Mouse (Mus musculus) liver, embryonic 13.5 days (tissue): Measurements from ENCODE around the gene Sec31b. TPM values are rescaled to one million over a fixed set of nuclear protein-coding genes. Genes with fewer than 3 reads are reported as not detected.

Experiments used
- ATAC-seq: fragments of 200-750 bp; cut with Nextera tagmentation; 2 replicates; pipeline ENCODE4 v1.8.0; 2017; ENCODE audit warnings: low read depth, mild to moderate bottlenecking, moderate number of reproducible peaks, moderate library complexity
- DNase-seq: peaks from one replicate; pipeline ENCODE4 v3.0.0; 2022
- H3K27ac ChIP-seq: fragments of 300-500 bp; sonication (generic); 2 replicates; pipeline ENCODE4 v1.5.1; 2015; ENCODE audit warnings: moderate library complexity, mild to moderate bottlenecking, inconsistent platforms
- H3K27me3 ChIP-seq: fragments of 300-500 bp; sonication (generic); 2 replicates; pipeline ENCODE4 v1.6.1; 2015; ENCODE audit warnings: mild to moderate bottlenecking, inconsistent platforms
- H3K36me3 ChIP-seq: fragments of 300-500 bp; sonication (generic); 2 replicates; pipeline ENCODE4 v1.6.1; 2015; ENCODE audit warnings: mild to moderate bottlenecking, inconsistent platforms
- H3K4me1 ChIP-seq: fragments of 300-500 bp; sonication (generic); replicated peaks from 2 replicates; pipeline ENCODE4 v1.6.1; 2015; ENCODE audit warnings: inconsistent platforms
- H3K4me2 ChIP-seq: fragments of 300-500 bp; sonication (generic); 2 replicates; pipeline ENCODE4 v1.6.1; 2015; ENCODE audit warnings: inconsistent platforms, mild to moderate bottlenecking, moderate library complexity
- H3K4me3 ChIP-seq: fragments of 300-500 bp; sonication (generic); replicated peaks from 2 replicates; pipeline ENCODE4 v1.5.1; 2015; ENCODE audit warnings: mild to moderate bottlenecking, inconsistent platforms
- H3K9ac ChIP-seq: fragments of 300-500 bp; sonication (generic); 2 replicates; pipeline ENCODE4 v1.6.1; 2015; ENCODE audit warnings: mild to moderate bottlenecking, inconsistent platforms
- H3K9me3 ChIP-seq: fragments of 300-500 bp; sonication (generic); replicated peaks from 2 replicates; pipeline ENCODE4 v1.6.1; 2016; ENCODE audit warnings: inconsistent platforms
- WGBS: fragments of 180-500 bp; shearing (Covaris S2); methylation state at CpG from one replicate; pipeline ENCODE4 v1.1.7; 2015; ENCODE audit not compliant: insufficient replicate concordance; 5-methylcytosine and 5-hydroxymethylcytosine counted together
- polyA plus RNA-seq: library from polyadenylated mRNA; unstranded; fragments of >200 nt; fragmentation: Nextera tagmentation; extraction: Ambion mirVana; gene quantifications from 2 replicates; pipeline ENCODE4 v1.2.1, GENCODE M21; 2015

The Sec31b gene
- polyA plus RNA-seq, 1 experiment from 2014 or later, result 0.29 TPM

DNA sequence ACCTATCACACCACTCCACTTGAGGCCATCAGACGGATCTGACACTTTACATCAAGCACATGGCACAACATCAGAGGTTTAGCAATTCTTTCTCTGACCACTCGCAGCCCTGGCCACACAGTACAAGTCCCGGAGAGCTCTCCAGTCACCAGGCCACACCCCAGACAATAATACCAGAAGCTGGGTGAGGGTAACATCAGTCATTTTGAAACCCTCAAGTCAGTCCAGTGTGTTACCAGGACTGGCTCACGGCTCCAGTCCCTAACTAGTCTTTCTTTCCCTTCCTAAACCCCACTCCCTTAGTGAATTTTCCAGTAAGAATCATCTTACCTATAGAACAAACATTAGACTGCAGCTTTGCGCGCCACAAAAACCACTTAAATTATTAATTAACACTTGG, 15.6 kb downstream of the Sec31b start:
- no peaks in the 10 kb centered on the region for H3K4me1 ChIP-seq
- H3K27me3 ChIP-seq, result 0 out of 2 replicates have a peak, but pooled peaks cover 3% of the 10 kb centered on the region
- H3K27ac ChIP-seq, result no peak overlapping the region
- 64% methylated on average over 6 of the region's 6 CpGs for WGBS
- H3K4me3 ChIP-seq, result no peak overlapping the region
- no peak overlapping the region for H3K4me2 ChIP-seq
- ATAC-seq, result no peak
- no peak for DNase-seq
- H3K9me3 ChIP-seq, result no peaks in the 10 kb centered on the region
- H3K9ac ChIP-seq, result no peak overlapping the region
- H3K36me3 ChIP-seq, result no peaks in the 10 kb centered on the region

DNA sequence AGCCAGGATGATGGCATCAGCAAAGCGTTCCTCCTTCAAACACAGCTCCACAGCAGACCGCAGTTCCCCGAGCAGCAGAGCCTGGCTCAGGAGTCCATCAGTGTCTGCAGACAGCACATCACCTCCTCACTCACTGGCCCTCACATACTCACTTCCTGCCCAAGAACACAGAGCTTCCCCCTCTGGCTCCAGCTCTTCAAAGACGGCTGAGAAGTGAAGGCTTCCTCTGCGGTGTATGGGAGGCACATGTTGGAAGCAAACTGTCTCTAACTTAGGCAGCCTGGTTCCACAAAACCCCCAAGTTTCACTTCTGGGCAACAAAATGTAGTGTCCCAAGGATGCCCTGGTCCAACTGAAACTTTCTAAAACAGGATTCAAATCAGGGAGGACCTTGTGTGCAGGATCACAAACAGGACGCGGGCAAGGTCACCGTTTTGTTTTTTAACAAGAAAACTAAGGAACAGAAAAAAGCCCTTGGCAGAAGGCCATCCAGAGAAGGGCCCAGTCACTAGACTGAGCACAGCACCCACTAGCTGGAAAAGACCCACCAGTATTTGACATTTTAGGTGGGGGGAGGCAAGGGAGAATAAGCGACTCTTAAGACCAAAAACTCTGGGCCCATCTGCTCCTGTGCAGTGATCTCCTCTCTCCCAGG, 20.0 kb downstream of the Sec31b start:
- ATAC-seq, result no peak
- DNase-seq, result no peak
- H3K4me3 ChIP-seq, result no peak overlapping the region

DNA sequence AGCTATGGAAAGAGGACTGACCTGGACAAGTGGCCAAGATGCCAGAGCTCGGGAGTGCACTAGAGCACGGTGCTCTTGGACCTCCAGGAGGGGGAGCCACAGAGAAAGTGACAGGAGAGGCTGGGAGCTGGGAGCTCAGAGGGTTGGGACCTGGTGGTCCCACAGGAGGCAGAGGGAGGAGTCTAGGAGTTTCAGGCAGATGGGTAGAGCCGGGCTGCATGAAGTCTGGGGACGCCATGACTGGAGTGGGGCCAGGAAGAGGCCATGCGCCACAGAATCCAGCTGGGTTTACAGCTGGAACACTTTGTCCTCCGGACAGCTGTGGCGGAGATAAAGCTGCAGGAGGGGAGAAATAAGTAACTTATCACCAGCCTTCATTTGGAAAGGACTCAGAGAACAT, 26.5 kb downstream of the Sec31b start:
- Histone ChIP-seq H3K4me2 (no peak overlapping the region), H3K36me3 (no peaks in the 10 kb centered on the region), H3K27ac (no peak overlapping the region), H3K27me3 (peaks cover 45% of the 10 kb centered on the region), H3K9ac (no peak overlapping the region), H3K4me1 (no peaks in the 10 kb centered on the region), H3K4me3 (no peak overlapping the region), H3K9me3 (no peaks in the 10 kb centered on the region)
- 29% methylated on average over 7 of the region's 7 CpGs for WGBS
- ATAC-seq, result no peak
- no peak for DNase-seq

More for the DNA sequence above, 20.0 kb downstream of the Sec31b start:
- 59% methylated on average over 9 of the region's 9 CpGs for WGBS
- Histone ChIP-seq H3K27ac (no peak overlapping the region), H3K4me2 (no peak overlapping the region), H3K4me1 (no peaks in the 10 kb centered on the region), H3K36me3 (no peaks in the 10 kb centered on the region), H3K27me3 (no peaks in the 10 kb centered on the region), H3K9me3 (no peaks in the 10 kb centered on the region), H3K9ac (no peak overlapping the region)

DNA sequence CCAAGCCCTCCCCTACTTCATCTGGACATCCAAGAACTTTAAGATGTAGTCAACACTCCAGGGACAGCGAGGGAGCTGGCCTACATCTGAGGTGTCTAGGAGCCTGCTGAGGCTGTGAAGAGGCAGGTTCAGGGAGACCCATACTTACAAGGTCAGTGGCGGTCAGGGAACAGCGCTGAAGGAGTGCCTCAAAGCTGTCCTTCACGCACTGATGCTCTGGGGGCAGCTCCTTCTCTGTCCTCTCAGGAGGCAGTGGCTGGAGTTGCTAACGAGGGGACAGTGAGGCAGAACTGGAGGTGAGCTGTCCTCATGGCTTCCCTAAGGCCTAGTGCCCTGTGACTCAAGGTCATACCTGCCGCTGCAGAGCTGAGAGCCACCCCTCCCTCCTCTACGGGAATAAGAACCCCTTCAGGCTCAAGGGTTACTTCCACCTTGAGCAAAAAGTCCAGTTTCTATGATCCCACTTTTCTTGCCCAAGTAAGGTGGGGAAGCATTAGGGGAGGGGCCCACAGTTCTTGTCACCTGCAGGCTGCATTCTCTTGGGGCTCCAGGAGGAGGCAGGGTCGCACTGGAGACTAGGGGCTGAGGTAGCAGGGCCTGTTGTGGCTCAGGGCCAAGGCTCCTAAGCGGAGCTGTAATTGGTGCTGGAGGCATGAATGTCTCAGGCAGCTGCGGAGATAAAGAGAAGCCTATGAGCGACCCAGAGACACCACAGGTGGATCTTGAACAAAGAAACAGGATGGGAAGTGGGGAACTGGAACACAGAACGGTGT, 27.5 kb downstream of the Sec31b start:
- peaks cover 55% of the 10 kb centered on the region for H3K27me3 ChIP-seq

DNA sequence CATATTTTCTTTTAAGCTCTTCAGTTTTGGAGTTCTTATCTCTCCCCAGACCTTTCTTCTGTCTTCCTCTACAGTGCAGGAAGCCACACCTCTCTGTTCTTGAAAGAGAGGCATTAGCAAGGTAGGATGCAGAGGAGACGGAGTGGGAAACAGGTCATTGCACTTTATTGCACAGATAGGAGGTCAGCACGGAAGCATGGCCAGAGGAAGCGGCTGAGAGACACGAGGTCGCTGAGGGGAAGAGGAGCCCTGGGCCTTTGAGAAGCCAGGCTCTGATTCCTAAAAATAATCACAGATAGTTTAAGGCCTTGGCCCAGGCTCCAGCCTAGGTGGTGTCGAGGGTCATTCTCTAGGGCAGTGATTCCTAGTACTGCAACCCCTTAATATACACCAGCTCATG, 29.9 kb downstream of the Sec31b start:
- 34% methylated on average over 6 of the region's 6 CpGs for WGBS
- Histone ChIP-seq H3K36me3 (no peaks in the 10 kb centered on the region), H3K9ac (no peak overlapping the region), H3K4me2 (no peak overlapping the region), H3K27ac (no peak overlapping the region), H3K27me3 (peaks cover 79% of the 10 kb centered on the region), H3K9me3 (no peaks in the 10 kb centered on the region), H3K4me3 (no peak overlapping the region), H3K4me1 (peaks cover 2% of the 10 kb centered on the region; the same call in 1 of the 2 replicates)
- ATAC-seq, result no peak
- no peak for DNase-seq

More for the DNA sequence above, 27.5 kb downstream of the Sec31b start:
- H3K4me2 ChIP-seq, result no peak overlapping the region
- H3K9me3 ChIP-seq, result no peaks in the 10 kb centered on the region
- DNase-seq, result no peak
- H3K36me3 ChIP-seq, result no peaks in the 10 kb centered on the region
- no peak overlapping the region for H3K4me3 ChIP-seq
- ATAC-seq, result no peak
- H3K27ac ChIP-seq, result no peak overlapping the region
- 56% methylated on average over 12 of the region's 12 CpGs for WGBS
- H3K9ac ChIP-seq, result no peak overlapping the region
- no peaks in the 10 kb centered on the region for H3K4me1 ChIP-seq

DNA sequence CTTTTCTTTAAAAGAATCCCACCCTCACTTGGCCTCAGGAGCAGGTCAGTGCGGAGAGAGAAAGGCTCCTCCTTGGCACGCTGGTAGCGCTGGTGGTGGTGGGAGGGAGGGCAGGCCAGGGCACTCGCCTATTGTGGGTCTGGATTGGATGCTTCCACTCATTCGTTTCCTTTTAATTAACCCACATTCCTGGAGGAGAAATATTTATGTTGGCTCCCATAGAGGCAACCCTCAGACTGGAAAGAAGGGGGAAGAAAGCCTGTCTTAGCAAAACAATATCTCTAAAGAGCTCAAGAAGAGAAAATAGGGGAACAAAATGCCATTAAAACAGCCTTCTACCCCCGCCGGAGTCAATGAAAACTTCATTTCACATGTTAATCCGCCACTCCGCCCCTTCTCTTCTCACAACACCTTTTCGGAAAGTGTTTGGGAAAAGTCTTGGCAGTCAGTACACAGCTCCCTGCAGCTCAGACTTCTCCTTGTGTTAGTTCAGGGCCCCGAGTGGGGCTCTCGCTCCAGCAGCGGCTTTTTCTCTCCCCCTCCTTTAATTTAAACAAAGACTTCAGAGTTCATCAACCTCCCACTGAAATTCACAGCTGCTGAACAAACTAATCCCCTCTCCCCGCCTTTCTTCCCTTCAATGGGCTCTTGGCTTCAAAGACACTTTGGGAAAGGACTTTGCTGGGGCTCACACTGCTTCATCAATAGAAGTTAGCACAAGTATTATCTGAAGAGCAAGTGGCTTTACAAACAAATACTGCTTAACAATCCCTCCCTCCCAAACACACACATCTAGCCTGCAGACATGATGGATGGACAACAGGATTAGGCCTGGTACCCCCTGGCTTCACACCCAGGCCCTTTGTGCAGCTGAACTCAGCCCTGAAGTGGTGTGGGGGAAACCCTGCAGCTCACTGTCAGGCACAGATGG, 30.9 kb downstream of the Sec31b start:
- H3K36me3 ChIP-seq, result no peaks in the 10 kb centered on the region
- WGBS, result 22% methylated on average over 14 of the region's 14 CpGs
- no peak for DNase-seq
- H3K27me3 ChIP-seq, result peaks cover 89% of the 10 kb centered on the region
- H3K9me3 ChIP-seq, result no peaks in the 10 kb centered on the region
- H3K27ac ChIP-seq, result no peak overlapping the region
- H3K4me2 ChIP-seq, result no peak overlapping the region
- no peak for ATAC-seq
- H3K9ac ChIP-seq, result no peak overlapping the region
- peaks cover 2% of the 10 kb centered on the region; the same call in 1 of the 2 replicates for H3K4me1 ChIP-seq
- no peak overlapping the region for H3K4me3 ChIP-seq

DNA sequence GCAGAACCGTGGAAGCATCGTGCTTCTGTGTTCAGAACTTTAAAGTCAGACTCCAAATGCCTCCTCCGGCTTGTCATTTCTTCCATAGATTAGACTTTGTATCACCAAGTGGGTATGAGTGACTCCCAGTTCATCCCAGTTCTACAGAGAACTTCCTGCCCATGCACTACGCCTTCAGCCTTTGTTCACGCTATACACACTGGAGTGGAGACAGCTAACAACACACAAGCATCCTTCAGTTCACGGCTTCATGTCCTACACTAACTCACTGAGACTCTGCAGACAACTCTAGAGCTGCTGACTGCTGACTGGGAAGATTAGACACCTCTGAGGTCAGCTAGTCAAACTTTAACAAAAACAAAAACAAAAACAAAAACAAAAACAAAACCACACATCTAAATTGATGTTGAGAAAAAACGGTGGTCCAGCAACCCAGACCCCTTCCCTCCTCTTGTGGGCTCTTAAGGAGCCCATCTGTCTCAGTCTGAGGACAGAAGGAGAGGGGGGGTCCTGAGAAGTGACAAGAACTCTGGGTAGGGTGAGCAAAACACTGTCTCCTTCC, 31.7 kb downstream of the Sec31b start:
- ATAC-seq, result no peak
- no peak overlapping the region for H3K9ac ChIP-seq
- DNase-seq, result no peak
- H3K4me2 ChIP-seq, result no peak overlapping the region
- no peak overlapping the region for H3K4me3 ChIP-seq
- H3K36me3 ChIP-seq, result no peaks in the 10 kb centered on the region
- H3K27ac ChIP-seq, result no peak overlapping the region
- peaks cover 2% of the 10 kb centered on the region; the same call in 1 of the 2 replicates for H3K4me1 ChIP-seq
- WGBS, result 25% methylated on average over 7 of the region's 7 CpGs
- H3K9me3 ChIP-seq, result no peaks in the 10 kb centered on the region
- H3K27me3 ChIP-seq, result peaks cover 92% of the 10 kb centered on the region

DNA sequence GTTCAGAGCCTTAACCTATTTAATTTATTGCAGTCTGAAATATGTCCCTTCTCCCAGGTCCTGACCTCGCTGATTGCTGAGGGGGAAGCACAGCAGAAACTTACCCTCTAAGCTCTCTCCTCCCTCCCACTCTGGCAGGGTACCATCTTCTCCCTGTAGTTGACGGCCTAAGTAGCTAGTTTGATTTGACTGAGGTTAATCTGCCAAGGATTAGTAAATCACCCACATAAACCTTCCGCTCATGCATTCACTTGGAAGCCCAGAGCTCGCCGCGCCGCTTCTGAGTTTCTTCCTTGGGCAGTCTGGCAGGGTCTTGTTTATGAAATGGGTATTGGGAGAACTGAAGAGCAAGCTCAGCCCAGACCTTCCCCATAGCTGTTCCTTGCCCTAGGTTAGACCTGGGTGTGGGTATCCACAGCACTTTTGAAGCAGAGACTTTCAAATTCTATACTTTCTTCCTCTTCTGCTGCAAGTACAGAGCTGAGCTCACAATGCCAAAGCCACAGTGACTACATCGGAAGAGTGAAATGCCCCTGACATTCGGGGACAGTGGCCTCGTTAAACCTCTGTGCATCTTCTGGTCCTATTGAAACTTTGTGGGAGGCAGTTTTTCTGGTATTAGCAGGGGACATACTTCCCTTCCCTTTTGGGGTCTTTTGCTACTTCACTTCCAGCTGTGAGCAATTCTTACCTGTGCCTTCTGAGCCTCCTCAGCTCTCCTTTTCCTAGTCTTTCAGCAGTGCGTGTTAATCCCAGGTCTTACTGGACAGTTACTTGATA, 32.4 kb downstream of the Sec31b start:
- no peak overlapping the region for H3K27ac ChIP-seq
- DNase-seq, result no peak
- H3K27me3 ChIP-seq, result peaks cover 96% of the 10 kb centered on the region
- no peaks in the 10 kb centered on the region for H3K9me3 ChIP-seq
- ATAC-seq, result no peak
- no peak overlapping the region for H3K4me2 ChIP-seq
- whole genome bisulfite sequencing, result 21% methylated on average over 11 of the region's 11 CpGs
- H3K4me3 ChIP-seq, result no peak overlapping the region
- no peak overlapping the region for H3K9ac ChIP-seq
- peaks cover 2% of the 10 kb centered on the region; the same call in 1 of the 2 replicates for H3K4me1 ChIP-seq
- no peaks in the 10 kb centered on the region for H3K36me3 ChIP-seq

DNA sequence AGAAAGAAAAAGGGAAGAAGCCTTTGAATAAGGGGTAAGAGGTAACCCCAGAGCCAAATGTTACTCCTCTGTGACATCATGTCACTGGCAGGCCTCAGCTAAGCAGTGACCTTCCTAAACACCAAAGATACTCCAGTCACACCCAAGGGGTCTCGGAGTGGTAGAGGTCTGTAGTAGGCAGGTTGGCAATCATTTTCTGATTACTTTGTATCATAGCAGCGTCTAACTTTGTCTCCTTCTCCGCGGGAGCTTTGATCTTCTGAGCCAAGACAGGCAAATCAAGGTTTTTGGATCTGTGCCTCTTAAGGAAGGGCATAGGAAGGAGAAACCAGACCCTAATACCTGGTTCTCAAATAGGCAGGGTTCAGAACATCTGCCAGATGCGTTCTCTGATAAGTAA, 33.1 kb downstream of the Sec31b start:
- Histone ChIP-seq H3K27ac (no peak overlapping the region), H3K4me3 (no peak overlapping the region), H3K36me3 (no peaks in the 10 kb centered on the region), H3K9ac (no peak overlapping the region), H3K27me3 (peaks cover 90% of the 10 kb centered on the region), H3K4me1 (peaks cover 2% of the 10 kb centered on the region; the same call in 1 of the 2 replicates), H3K4me2 (no peak overlapping the region), H3K9me3 (no peaks in the 10 kb centered on the region)
- 24% methylated on average over 5 of the region's 5 CpGs for WGBS
- ATAC-seq (no peak), DNase-seq (no peak)

DNA sequence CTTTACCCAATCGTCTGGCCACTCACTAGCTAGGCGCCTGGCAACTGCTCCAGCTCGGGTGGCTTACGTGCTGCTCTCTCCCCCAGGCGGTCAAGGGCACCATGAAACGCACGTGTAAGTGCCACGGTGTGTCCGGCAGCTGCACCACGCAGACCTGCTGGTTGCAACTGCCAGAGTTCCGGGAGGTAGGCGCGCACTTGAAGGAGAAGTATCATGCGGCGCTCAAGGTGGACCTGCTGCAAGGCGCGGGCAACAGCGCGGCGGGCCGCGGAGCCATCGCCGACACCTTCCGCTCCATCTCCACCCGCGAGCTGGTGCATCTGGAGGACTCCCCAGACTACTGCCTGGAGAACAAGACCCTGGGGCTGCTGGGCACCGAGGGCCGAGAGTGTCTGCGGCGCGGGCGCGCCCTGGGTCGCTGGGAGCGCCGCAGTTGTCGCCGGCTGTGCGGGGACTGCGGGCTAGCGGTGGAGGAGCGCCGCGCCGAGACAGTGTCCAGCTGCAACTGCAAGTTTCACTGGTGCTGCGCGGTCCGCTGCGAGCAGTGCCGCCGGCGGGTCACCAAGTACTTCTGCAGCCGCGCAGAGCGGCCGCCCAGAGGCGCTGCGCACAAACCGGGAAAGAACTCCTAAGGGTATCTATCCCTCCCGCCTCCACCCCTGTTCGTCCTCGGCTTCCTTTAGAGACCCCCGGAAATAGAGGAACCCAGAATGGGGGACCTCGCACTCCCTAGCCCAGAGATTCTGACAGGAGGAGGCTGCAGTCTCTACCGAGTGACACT, 34.0 kb downstream of the Sec31b start:
- no peaks in the 10 kb centered on the region for H3K9me3 ChIP-seq
- under 1% methylated on average over 66 of the region's 66 CpGs for WGBS
- H3K4me1 ChIP-seq, result peaks cover 2% of the 10 kb centered on the region; the same call in 1 of the 2 replicates
- H3K36me3 ChIP-seq, result no peaks in the 10 kb centered on the region
- DNase-seq (no peak), ATAC-seq (no peak)
- H3K4me2 ChIP-seq, result peak overlapping the region; percentile 56
- H3K9ac ChIP-seq, result no peak overlapping the region
- H3K27me3 ChIP-seq, result peaks cover 89% of the 10 kb centered on the region
- H3K27ac ChIP-seq, result no peak overlapping the region
- peak overlapping the region; percentile 36 for H3K4me3 ChIP-seq
